Mouse (Mus musculus) kidney, adult 2 months (tissue): ENCODE results near the gene Usp35.

Experiments
- CTCF ChIP-seq: fragments of 200-500 bp; conservative IDR thresholded peaks from 2 replicates; pipeline ENCODE4 v1.5.1; 2011; ENCODE audit warnings: low read depth, mild to moderate bottlenecking, control low read depth, low read length, moderate library complexity, mixed read lengths; ENCODE audit not compliant: insufficient read depth, insufficient read length
- POLR2A ChIP-seq: fragments of 200-500 bp; IDR thresholded peaks from one replicate; pipeline ENCODE4 v1.6.1; 2011; ENCODE audit warnings: low read depth, low read length, control low read depth

DNA sequence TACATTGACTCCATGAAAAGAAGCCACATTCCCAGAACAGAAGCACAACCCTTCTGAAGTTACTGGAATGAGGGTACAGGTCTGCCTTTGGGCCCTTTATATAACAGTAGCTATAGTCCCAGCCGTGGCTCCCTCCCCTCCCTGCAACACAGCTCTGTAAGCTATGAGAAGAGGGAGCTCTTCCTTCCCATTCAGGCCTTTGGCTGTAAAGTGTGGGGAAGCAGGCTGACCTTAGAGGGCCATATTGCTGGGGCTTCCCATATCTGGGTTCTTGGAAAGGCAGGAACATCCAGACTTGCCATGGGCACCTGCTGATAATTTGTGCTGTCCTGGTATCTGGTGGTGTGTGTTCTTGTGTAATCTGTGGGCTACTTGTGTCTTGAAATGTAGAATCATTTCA lies 24.3 kb downstream of the Usp35 start:
- no peak for TF ChIP-seq POLR2A
- TF ChIP-seq CTCF = no peak
